Mouse (Mus musculus): ENCODE measurements around the gene Olfr1446.

The Olfr1446 gene

GRCm38 (mm10) chr19:12893424-12893823, at the start of gene Olfr1446:
TSS of gene Olfr1446 (minus strand) at chr19:12893524.
- DNase-seq (ENCODE audit: low spot score): no peak

GRCm38 (mm10) chr19:12930540-12930939, 37.2 kb upstream of the Olfr1446 start, which contains the start of gene Olfr1449:
TSS of gene Olfr1449 (plus strand) at chr19:12930840.
- no peak for DNase-seq (ENCODE audit: low spot score)

- DNase-seq (ENCODE audit: low spot score): no peak
Observed at GRCm38 (mm10) chr19:12924319-12924718, 31.0 kb upstream of the Olfr1446 start, which contains the start of gene Olfr1448. TSS of gene Olfr1448 (minus strand) at chr19:12924419.

GRCm38 (mm10) chr19:12903643-12904042, 10.3 kb upstream of the Olfr1446 start, which contains the start of gene Olfr1447:
TSS of gene Olfr1447 (minus strand) at chr19:12903743.
- DNase-seq (ENCODE audit: low spot score): no peak

- no peak for DNase-seq (ENCODE audit: low spot score)
Observed at GRCm38 (mm10) chr19:12883555-12883954, 9.8 kb downstream of the Olfr1446 start, which contains the start of gene Olfr1445. TSS of gene Olfr1445 (plus strand) at chr19:12883855.

GRCm38 (mm10) chr19:12856983-12857382, 36.3 kb downstream of the Olfr1446 start, which contains the start of gene Olfr1444:
TSS of gene Olfr1444 (plus strand) at chr19:12857283.
- no peak for DNase-seq (ENCODE audit: low spot score)

GRCm38 (mm10) chr19:12846382-12846781, 46.9 kb downstream of the Olfr1446 start, which contains the start of gene Gm5244:
TSS of gene Gm5244 (plus strand) at chr19:12846682.
- DNase-seq (ENCODE audit: low spot score): no peak

GRCm38 (mm10) chr19:12838507-12838906, 54.8 kb downstream of the Olfr1446 start:
- DNase-seq (ENCODE audit: low spot score): no peak

Data from T-cell, adult 2 months (primary cell).